Mouse (Mus musculus) small intestine, adult 10 weeks (tissue): Measurements from ENCODE around the gene Lamb1. TPM values are rescaled to one million over a fixed set of nuclear protein-coding genes. Genes with fewer than 3 reads are reported as not detected.

ENCODE experiments used
- polyA plus RNA-seq: library from polyadenylated mRNA; stranded (reverse); fragments of 350-450 nt; fragmentation: Illumina TruSeq; extraction: RNeasy Lipid Tissue Mini Kit (QIAGEN cat#74804); gene quantifications from one replicate; pipeline ENCODE4 v1.2.3, GENCODE M21; 2014; ENCODE audit warnings: low replicate concordance

The Lamb1 gene
- 13.6 TPM for polyA plus RNA-seq

DNA sequence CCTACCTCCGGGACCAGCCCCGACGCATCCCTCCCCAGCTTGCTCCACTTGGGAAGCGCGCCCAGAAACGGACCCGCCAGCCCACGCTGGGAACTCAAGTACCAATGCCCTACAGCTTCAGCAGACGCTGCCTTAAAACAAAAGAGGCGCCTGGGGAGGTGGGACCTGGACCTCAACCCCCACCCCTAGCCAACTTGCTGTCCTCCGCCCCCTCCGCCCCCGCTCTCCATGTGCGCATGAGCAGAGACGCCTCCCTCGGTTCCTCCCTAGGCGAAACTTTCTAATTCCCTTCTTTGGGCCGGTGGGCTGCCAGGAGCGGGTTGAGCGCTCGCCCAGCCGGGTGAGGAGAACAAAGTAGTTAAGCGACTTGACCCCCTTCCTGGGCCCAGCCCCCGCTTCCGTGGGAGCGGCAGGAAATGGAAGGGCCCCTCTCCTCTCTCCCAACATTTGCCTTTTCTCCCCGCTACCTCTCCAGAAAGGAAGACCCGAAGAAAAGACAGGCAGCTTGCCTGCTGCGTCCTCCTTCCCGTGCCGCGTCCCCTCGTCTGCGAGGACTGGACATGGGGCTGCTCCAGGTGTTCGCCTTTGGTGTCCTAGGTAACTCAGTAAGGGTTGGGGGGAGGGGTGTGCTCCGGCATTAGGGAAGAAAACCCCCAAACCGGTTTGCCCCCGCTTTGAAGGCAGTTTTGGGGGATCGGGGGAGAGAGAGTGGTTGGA is at the start of gene Lamb1:
Gene Lamb1, plus strand, starts transcription at position 230 of the 717 bp plus-strand sequence.

DNA sequence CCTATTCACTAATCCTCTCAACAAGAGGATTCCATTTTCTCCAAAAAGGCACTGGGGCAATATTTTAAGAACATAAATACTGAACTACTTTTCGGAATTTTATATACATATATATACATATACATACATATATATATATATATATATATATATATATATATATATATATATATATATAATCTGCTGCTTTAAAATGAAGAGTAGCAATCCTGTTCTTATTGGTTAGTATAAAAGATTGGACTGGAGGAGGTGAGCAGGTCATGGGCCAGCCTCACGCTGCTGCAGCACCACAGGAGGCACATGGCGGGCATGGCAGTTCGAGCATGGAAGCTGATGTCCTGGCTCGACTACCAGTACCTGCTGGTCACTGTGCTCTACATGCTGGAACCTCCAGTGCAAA is 24.6 kb upstream of the Lamb1 start, which contains the start of gene Gm6993:
Gene Gm6993, plus strand, starts transcription at position 301 of the 400 bp plus-strand sequence.

GRCm38 (mm10) chr12:31350944-31351928 is 86.2 kb downstream of the Lamb1 start, which contains the start of gene Dld:
Dld (minus strand) TSS chr12:31351453.

Other genes starting within 250 kb of the Lamb1 start
- gene Fam110c, start 191.4 kb upstream of the Lamb1 start, polyA plus RNA-seq, result 44.2 TPM
- gene Gm6993, start 24.5 kb upstream of the Lamb1 start, polyA plus RNA-seq, result not detected
- 661 TPM for gene Dld, start 86.2 kb downstream of the Lamb1 start, polyA plus RNA-seq
- gene Slc26a3, start 125.6 kb downstream of the Lamb1 start, polyA plus RNA-seq, result 387 TPM
- 28.6 TPM for gene Cbll1, start 234.4 kb downstream of the Lamb1 start, polyA plus RNA-seq